Mouse (Mus musculus) heart, postnatal 25 days (tissue): Measurements from ENCODE around the gene Traf3. TPM values are rescaled to one million over a fixed set of nuclear protein-coding genes. Genes with fewer than 3 reads are reported as not detected.

ENCODE experiments used
- DNase-seq: peaks from one replicate; pipeline ENCODE4 v3.0.0; 2022; ENCODE audit warnings: low spot score
- intact Hi-C: fragments of 180-260 bp; cut with DNase I; formaldehyde crosslinking; loops from one replicate; pipeline ENCODE4 v1.15.1; 2025
- total RNA-seq, 2 experiments: library from RNA; stranded (reverse); gene quantifications; 2 replicates each; pipeline ENCODE4 v1.2.3; 2021

Traf3 gene
- total RNA-seq, 2 experiments from 2014 or later: 15.0 to 15.2 TPM

DNA sequence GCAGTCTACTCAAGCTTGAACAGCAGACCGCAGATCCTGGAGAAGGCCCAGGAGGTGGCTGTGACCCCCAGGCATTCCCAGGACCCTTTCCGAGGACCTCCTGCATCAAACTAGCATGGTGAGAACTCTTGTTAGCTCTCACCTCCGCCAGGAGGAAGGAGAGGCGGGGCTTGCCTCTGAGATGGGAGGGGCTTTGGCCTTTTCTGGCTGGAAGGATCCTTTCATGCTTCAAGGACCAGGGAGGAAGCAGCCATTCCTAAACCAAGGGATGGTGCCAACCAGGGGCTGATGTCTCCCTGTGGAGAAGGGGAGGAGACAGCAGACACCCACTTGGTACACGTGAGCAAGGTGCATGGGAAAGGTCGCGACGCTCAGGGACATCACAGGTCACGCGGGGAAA lies 118.4 kb downstream of the Traf3 start:
- no peak for DNase-seq
- intact Hi-C loops: no loop called here

DNA sequence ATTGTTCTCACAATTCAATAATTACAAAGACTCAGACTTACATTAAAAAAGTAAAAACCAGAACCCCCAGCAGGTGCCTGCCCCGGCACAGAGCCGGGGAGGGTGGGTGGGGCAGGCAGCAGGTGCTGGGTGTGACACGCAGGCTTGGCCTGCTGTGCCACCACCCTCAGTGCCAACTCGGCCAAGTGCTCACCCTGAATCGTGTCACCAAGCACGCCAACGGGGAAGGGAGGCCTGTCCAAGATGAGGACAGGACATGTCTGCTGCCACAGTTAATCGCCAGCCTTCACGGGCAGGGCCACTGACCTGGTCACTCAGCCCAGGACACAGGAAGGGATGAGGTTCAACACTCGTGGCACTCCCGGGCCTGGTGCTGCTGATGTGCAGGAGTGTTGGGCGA lies 126.9 kb downstream of the Traf3 start:
- intact Hi-C loops: no loop called here

DNA sequence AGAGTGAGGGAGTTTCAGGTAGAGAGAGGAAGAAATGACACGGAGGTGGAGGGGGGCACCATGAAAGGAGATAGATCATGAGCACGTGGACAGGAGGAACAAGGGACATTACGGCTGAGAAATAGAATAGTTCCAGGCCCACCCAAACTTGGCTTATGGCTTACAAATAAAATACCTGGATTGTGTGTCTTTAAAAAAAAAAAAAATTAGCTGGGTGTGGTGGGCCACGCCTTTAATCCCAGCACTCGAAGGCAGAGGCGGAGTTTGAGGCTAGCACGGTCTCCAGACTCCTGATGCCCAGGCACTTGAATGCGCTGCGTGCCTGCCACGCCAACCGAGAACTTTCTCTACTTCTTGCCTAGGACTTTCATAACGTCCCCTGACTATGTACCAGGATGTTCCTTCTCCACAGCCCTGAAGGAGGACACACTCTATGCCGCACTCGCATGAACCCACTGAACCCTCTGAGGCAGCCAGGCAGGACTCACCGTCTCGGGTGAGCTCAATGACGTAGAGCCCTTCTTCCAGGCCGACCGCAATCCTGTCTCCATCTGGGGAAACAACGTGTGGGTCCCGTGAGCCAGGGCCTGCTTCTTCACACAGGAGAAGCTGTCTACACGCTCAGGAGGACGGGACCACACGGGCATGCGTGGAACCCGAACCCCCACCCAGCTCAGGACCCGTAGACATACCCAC lies 135.3 kb downstream of the Traf3 start:
- intact Hi-C loops: no loop called here
- no peak for DNase-seq

More for the DNA sequence above, 126.9 kb downstream of the Traf3 start:
- no peak for DNase-seq

DNA sequence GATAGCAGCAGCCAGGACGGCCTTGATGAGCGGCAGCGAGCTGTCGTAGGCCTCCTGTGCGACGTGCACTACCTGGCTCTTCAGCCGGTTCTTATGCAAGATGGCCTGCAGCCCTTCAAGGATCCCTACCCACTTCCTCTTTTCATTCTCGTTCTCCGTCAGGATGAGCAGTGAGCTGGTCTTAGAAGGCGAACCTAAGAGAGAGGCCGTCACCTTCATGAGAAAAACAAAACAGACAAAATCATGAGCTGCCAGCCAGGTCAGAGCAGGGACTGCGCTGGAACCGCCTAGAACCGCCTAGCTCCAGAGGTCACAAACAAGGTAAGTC lies 135.8 kb downstream of the Traf3 start:
- no peak for DNase-seq
- intact Hi-C loops: no loop called here

DNA sequence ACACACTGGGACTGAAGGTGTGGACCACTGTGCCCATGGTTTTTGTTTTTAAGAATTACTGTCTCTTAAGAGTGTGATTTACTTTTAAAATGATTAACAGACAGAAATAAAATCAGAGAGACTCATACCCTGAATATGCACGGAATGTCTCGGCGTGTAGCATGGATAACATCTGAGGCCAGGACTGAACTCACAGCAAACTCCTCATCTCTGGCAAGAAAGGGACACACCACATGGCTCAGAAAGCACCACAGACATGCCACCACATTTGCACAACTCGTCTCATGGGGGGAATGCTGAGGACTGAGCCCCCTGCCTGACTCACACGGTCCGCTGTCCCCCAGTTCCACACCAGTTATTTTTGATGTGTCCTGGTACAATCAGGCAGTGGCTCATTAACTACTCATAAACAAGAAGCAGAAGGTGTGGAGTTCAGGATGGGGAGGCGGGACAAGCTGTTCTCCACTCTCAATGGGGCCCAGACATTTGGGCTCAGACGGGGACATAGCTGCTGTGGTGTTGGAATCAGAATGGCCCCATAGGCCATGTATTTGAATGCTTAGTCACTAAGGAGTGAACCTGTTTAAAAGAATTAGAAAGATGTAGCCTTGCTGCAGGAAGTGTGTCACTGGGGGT lies 137.7 kb downstream of the Traf3 start:
- DNase-seq: no peak
- intact Hi-C loops: no loop called here

DNA sequence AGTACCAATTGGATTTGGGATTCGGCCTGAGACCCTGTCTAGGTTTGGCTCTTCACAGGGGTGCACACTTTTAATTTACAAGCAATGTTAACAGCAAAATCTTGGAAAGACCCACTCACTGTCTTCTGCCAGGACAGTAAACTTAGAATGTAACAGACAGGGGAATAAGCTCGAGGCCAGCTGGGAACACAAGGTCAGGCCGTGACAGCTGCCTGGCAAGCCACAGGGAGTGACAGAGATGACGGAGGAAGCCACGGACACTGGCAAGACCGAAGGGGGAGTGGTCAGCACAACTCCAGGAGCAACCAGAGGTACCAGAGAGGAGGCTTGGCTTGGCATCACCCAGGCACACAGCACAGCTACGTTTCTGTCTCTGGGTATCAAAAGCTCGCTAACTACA lies 140.7 kb downstream of the Traf3 start:
- intact Hi-C loops: no loop called here
- DNase-seq: no peak

DNA sequence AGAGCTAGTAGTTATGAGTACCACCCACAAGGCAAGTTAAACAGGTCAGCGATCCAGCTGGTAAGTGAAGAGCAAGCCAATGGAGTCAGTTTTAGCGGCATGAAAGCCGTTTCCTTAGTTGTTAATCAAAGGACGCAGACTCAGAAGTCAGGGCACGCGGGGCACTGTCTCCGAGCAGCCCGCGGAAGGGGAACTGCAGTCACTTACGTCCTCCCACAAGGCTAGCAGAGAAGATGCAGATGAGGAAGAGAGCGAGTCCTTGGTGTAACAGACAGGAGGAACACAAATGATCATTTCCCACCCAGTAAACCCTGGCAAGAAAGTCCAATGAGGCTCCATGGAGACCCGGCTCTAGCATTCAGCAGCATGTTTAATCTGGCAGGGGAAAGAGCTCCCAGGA lies 143.1 kb downstream of the Traf3 start:
- intact Hi-C loops: no loop called here
- no peak for DNase-seq

DNA sequence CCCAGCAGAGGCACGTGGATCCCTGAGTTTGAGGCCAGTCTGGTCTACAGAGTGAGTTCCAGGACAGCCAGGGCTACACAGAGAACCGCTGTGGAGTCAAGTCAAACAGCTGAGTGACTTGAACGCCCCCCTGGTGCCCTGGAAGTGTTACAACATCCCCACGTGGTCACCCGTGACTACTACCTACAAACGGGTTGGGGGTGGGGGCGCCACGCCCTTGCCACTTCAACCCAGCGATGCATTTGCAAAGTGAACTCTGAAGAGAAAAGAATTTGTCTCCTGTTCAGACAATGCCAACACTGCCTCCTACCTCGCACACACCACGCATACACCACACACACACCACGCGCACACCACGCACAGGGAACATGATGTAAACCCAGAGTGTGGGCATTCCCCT lies 143.8 kb downstream of the Traf3 start:
- no peak for DNase-seq
- intact Hi-C loops: no loop called here

DNA sequence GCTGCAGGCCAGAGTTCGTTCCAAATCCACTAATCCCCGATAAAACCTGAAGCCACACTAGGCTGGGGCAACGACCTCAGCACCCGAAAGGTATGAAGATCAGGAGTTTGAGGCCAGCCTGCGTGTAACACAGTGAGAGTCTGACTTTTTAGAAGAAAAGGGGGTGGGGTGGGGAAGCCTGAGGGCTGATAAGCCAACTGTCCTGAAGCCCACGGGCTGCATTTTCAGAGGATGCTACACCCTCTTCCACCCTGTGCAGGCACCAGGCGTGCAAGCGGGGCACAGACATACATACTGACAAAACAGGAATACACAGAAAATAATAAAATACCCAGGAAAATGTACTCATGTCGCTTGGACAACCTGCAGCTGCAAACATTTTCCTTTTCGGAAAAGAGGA lies 145.6 kb downstream of the Traf3 start:
- intact Hi-C loops: no loop called here
- no peak for DNase-seq

DNA sequence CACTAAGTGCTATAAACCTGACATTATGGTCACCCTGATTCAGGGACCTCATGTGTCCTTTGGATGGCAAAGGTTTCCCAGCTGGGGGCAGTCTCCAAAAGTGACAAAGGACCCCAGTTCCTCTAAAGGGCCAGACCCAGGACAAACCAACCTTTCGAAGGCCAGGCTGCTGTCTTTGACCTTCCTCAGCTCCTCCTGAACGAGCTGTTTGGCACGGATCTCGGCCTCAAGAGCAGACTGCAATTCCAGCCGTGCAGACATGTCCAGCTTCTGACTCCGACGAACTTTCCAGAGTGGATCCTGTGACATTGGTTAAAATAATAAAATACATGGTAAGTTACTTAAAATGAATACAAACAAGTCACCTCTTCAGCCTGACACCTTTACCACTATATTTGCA lies 148.1 kb downstream of the Traf3 start:
- no peak for DNase-seq

More for the DNA sequence above, 148.1 kb downstream of the Traf3 start:
- intact Hi-C loops: no loop called here

Other genes with a start within 250 kb of the Traf3 start
- gene Ankrd9, start 187.3 kb upstream of the Traf3 start, total RNA-seq: 10 to 100 TPM; 66.8 to 71.8 TPM
- 10 to 100 TPM; 14.8 to 17.4 TPM for gene Rcor1, start 127.0 kb upstream of the Traf3 start, total RNA-seq
- not detected for gene 4930595D18Rik, start 18.1 kb downstream of the Traf3 start, total RNA-seq
- gene Amn, start 104.7 kb downstream of the Traf3 start, total RNA-seq: not detected
- gene Cdc42bpb, start 211.3 kb downstream of the Traf3 start, total RNA-seq: 10 to 100 TPM; 57.5 to 60.2 TPM
- not detected for gene Lbhd2, start 240.4 kb downstream of the Traf3 start, total RNA-seq